Mouse (Mus musculus) layer of hippocampus, postnatal 25 days (tissue): Measurements from ENCODE around the gene Slc41a1. TPM values are rescaled to one million over a fixed set of nuclear protein-coding genes. Genes with fewer than 3 reads are reported as not detected.

ENCODE experiments used
- DNase-seq, 2 experiments: peaks; one replicate each; pipeline ENCODE4 v3.0.0; 2022; ENCODE audit warnings: mixed read lengths in 2 of 2, low spot score in 1 of 2; ENCODE audit errors: extremely low spot score in 1 of 2
- total RNA-seq, 2 experiments: library from RNA; stranded (reverse); gene quantifications; 2 replicates each; pipeline ENCODE4 v1.2.3; 2021

Slc41a1 gene
- total RNA-seq, 2 experiments from 2014 or later = 61.5 to 66.5 TPM

DNA sequence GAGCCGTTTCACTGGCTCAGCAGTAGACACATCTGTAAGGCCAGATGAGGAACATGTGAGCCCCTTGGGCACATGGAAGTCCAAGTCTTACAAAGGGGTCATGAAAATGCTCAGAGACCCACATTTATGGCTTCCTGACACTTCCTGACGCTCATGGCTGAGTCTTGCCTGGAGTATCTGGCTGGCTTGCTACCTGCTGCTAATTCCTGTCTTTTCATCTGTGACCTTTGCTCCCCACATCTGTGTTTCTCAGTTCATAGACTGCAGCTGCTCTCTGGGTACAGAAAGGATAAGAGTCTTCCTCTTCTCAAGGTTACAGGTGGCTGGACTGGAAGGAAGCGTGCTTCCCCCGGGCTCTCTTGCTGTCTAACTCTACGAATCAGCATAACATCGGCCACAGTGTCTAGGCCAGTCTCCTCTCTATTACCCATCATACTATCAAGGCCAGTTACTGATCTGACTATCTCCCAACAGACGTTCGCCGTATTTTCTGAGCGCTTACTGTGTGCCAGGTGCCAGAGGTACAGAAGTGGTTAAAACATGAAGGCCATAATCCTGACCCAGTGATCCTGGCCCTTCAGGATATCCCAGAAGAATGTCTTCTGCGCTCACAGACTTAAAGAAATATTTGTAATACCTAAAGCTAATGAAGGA is 2.6 kb upstream of the Slc41a1 start:
- no peak for DNase-seq

DNA sequence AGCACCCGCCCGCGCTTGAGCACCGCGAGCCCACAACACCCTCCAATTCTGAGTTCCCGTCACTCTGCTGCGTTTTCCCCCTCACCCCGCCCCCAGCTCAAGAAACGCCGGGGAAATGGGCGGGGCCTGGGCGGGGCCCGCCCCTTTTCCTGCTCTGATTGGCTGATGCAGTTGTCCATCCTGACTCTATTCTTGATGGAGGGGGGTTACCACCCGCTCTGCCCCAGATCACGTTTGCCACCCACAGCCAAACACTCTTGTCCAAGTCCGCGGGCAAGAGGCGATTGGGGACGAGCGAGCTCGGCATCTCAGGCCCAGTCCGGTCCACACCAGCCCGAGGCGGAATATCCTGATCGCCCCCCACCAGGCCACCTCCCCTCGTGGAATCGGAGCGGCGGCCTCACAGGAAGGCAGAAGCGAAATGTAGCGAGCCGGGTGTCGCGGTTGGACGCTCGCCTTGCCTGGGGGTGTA is 530 bp downstream of the Slc41a1 start:
- DNase-seq = peak; percentile 84 to 96

DNA sequence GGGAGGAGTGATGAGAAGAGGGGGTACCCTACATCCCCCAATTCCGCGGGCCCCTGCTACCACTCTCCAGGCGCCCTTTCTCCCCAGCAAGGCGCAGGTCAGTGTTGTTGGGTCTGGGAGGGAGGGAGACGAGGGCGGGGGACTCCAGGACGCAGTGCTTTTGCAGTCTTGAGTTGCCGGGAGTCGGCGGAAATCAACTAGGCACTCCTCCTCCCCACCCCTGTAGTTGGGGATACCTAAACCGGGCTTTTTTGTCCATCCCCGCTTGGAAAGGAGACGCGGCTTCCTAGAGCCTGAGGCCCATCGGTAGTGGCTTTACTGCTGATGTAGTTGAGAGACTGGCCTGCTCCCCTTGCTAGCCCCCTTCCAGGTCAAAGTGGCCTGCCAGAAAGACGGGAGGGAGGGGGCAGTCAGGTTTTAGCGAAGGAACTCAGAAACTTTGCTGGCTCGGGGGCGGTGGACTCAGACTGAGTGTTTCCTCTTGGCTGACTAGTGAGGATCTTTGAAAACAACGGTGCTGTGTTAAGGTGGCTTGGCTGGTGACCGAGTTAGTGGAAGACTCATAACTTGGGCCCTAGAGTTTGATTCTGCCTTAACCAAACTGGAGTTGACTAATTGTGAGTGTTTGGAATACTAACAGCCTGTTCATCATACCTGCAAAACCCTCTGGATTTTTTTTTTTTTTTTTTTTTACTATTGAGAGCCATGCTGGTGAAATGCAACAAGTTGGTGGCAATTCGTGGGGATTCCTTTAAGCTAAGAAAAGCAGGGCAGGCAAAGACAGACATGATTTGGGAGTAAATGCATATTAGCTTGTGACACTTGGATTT is 1.2 kb downstream of the Slc41a1 start:
- DNase-seq = no peak

DNA sequence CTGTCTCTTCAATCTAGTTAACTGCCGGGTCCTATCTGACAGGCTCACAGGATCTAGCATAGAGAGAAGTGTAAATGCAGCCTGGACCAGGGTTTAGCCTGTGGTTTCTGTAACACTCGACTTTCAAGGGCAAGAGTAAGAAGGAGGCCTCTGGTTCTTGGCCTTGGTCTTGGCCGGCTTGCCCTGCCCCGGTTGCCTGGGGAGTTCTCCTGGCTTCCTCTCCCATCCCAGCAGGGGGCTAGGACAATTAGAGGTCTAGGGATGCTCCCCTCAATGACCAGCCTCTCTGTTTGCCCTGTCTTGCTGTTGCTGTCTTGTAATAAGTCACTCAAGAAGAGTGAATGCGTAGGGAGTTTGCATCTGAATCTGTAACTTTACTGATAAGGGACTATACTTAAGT is 2.0 kb downstream of the Slc41a1 start:
- DNase-seq = no peak

DNA sequence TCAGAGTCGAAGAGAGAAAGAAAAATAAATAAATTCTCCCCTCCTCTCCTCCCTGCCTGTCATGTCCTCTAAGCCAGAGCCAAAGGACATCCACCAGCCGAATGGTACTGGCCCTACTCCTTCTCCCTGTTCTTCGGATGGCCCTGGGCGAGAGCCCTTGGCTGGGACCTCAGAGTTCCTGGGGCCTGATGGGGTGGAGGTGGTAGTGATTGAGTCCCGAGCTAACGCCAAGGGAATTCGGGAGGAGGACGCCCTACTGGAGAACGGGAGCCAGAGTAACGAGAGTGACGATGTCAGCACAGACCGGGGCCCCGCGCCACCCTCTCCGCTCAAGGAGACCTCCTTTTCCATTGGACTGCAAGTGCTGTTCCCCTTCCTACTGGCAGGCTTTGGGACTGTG is 3.3 kb downstream of the Slc41a1 start:
- no peak for DNase-seq

DNA sequence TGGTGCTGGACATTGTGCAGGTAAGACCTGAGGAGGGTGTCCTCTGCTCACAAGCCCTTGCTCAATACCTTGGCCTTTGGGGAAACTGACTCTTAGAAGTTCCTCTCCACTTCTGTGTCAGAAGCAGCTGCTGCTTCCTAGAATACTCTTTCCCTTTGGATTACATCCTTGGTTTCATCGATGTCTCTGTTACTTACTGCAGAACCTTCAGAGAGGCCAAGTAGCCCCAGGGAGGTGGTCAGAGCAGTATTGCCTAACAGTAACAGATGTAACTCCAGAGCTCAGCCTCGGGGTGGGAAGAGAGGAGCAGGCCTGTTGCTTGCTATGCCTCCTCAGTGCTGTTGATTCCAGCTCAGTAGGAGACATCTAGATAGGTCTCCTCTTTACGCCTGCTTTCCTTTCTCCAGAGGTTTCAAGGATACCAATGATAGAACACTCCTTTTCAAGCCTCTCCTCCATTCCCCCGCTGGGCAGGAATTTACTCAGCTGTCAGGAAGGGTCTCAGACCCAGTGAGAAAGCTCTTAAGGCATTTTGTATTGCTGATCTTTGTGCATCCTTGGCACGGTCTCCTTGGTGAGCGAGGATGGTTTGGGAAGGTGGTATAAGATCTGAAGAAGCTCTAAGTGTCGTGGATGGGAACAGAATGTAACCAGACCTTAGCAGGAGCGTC is 3.8 kb downstream of the Slc41a1 start:
- no peak for DNase-seq

DNA sequence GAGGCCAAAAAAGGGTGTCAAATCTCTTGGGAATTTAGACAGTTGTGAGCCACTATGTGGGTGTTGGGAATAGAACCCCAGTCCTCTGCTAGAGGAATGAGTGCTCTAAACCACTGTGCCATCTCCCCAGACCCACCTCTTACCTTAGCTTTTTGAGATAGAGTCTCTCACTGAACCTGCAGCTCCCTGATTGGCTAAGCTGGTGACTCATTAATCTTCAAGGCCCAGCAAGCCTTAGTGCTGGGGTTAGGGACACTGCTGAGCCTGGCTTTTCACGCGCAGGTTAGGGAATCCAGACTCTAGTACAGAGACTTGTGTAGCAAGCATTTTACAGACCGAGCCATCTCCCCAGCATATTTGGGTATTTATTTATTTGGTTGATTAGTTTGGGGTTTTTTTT is 9.7 kb downstream of the Slc41a1 start:
- no peak for DNase-seq

DNA sequence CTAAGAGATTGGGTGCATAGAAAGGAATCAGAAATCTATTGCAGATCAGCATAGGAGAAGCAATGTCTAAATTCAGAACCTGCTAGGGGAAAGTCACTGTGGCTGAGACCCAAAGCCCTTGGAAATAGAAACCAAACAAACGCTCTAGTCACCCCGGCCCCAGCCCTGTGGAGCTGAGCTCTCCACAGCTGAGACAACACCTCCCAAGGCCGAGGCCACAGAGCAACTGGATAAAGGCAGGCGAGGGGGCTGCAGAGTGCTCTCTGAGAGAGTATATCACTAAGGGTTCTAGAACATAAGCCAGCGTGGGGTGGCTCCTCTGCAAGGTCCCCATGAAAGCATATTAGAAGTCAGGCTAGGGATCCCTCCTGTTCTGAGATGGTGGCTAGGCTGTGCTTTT is 11.2 kb downstream of the Slc41a1 start:
- no peak for DNase-seq

DNA sequence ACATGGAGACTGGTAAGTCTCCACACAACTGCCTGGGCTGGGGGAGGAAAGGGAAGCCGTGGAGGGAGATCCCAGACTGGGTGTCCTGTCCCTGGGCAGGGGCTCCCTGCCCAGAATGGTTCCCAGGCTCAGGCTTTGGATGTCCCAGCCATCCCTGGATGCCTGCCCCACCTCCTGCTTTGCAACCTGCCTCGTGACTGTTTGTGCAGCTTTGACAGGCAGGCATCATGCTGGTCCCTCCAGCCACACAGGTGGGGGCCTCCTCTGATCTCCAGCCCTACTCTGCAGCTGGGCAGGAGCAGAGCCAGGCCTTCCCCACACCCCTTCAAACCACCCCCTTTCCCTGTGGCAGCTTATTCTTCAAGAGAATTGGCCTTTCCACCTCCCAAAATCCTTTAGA is 12.0 kb downstream of the Slc41a1 start:
- DNase-seq = no peak

DNA sequence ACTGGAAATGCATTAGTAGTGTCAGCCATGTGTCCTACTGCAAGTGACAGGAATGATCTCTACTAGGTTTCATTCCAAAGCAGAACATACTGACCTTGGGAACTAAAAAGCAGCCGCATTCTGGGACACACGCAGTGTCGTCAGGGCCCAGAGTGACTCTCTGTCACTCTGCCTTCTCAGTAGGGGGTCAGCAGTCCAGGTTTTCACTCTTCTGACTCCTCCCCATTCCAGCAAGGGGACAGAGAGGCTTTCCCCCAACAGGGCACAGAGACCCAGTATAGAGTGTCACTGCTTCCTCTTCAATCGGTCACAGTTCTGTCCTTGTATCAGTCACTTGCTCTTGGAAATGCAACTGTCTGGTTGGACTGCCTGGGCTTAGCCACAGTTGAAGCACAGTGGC is 14.9 kb downstream of the Slc41a1 start:
- DNase-seq = no peak

DNA sequence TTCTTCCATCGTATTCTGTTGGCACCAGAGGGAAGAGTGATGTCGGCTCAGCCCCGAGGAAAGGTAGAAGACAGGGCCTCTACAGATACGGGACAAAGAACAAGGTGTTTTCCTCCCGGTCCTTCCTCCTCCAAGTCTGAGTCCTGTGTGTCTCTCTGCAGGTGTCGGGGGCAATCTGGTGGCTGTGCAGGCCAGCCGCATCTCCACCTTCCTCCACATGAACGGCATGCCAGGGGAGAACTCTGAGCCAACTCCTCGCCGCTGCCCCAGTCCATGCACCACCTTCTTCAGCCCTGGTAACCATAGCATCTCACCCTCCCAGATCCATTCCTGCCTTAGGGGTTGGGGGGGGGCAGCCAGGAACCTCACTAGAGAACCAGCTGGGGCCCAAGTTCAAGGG is 16.5 kb downstream of the Slc41a1 start:
- no peak for DNase-seq

DNA sequence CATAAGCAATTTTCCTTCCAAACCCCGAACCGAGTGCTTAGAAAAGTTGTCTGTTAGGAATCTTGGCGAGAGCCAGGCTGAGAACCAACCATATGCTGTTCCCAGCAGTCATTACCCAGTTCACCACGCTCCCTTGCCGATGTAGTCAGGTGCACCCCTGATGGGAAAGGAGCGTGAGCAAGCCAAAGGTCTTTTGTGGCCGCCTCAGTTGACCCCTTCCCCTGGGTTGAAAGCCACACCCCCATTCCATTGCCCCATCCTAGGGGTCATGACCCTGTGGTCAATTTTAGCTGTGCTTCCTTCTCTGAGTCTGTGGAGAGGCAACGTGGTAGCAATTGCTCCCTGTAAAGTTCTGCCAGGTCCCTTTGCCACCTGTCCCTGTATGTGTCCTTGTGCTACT is 17.6 kb downstream of the Slc41a1 start:
- no peak for DNase-seq

DNA sequence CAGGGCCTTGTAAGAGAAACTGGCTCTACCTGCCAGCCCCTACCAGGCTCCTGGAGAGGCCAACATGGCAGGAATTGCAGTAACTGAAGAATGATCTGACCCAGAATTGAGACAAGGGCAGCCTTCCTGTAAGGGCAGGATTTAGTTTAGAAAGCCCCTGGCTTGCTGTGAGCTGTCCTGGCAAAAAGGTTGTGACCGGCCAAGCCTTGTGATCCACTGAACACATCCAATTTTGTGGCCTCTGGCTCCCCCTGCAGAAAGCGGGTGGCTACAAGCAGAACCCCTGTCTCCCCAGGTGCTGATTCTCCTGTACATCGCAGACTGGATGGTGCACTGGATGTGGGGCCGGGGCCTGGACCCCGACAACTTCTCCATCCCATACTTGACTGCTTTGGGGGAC is 19.0 kb downstream of the Slc41a1 start:
- DNase-seq = peak; percentile 51 to 69

DNA sequence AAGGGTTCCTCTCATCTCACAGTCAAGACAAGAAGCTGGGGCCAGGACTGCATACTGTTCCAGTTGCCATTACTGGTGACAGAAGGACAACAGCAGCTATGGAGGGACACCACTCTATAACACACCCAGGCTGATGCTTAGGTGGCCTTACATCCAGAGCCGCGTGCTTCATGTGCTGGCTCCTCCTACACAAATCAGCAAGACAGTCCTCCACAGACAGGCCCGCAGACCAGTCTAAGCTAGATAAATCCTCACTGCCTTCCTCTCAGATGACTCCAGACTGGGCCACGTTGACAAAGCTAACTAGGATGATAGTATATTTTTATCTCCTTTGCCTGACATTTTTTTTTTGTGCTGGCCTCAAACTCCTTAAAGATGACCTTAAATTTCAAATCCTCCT is 34.5 kb downstream of the Slc41a1 start:
- DNase-seq = no peak

DNA sequence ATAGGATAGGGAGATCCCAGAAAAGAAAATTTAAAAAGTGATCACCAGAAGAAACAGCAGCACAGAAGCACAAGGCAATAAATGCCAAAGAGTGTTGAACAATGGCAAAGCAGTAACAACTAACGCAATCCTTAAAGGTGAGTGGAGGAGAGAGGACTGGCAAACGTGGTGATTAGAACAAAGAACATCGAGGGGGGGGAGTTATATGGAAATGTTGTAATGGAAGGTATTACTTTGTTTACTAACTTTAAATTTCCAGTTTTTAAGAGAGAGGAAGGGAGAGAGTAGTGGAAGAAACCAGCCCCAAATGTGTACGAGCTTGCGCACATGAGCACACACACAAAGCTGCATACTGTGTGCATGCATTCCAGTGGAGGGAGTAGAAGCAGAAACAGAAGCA is 38.3 kb downstream of the Slc41a1 start:
- no peak for DNase-seq

DNA sequence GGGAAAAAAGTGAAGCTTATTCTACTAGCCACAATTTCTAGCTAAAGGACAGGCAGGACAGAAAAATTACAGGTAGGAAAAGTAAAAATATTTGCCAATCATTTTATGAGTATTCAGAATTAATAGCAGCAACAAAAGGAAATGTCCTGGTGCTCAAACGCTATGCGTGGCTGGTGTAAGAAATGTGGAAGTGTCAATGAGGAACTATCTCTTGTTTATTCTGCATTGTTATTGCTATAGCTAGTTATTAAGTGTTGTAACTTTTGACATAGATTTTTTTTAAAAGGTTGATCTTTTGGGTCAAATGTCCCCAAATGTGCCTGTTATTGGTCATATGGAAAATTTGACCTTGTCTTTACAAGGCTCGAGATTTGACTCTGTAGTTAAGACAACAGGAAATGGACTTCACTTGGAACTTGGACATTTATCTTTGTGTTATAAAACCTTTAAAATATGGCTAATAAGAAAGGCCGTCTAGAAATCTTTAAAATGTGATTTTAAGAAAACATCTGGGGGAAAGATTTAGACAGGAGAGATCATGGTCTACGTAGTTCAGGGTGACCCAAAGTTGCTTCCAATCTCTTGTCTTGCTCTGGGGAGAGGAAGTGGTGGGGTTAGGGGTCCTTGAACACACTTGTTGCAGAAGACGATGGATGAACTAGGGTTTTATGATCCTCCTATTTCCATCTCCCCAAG is 39.2 kb downstream of the Slc41a1 start:
- DNase-seq = no peak

DNA sequence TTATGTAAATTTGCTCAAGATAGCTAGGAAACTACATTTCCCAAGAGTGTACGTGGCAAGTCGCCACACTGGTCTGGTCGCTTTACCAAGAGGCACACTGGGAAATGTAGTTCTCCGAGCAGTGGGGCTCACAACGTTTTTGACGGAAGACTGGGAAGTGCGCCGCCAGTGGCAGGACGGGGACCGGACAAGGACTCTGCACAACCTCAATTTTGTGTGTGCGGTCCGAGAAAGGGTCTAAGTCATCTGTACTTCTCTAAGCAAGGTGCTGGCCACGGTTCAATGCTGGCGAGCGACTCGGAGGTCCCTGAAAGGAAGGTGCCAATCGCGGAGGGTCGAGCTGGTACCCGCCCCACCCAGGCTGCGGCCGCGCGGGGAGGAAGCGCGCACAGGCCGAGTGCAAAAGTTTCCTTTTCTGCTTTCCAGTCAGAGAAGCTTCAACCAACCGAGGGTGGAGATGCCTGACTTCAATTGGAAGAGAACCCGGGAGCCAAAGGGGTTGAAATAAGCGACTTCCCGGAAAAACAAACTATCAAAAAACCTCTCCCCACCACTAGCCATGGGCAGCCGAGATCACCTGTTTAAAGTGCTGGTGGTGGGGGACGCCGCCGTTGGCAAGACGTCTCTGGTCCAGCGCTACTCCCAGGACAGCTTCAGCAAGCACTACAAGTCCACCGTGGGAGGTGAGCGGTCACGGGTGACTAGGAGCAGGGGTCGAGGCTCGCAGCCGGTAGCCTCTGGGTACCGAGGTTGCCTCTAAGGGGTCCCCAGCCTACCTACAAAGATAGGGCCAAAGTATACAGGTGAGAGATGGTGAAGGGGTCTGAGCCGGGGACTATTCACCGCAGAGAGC is 40.0 kb downstream of the Slc41a1 start, which contains the start of gene Rab29:
Rab29 (plus strand) TSS at position 132 of the 853 bp plus-strand sequence.
- DNase-seq = peak; percentile 80 to 84

DNA sequence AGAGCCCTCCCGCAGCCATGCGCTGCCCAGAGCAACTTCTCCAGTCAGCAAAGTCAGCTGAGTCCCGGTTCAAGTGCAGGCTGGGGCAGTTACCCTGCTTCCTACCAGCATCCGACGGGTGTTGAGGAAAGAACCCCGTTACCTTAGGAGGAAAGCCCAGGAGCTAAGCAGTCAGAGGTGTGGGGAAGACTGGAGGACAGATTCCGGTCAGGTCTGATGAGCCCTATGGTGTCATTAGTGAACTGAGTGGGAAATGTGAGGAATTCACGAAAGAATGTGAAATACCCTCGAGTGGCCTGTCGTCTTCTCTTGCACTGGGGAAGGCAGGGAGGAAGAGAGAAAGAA is 40.6 kb downstream of the Slc41a1 start:
- no peak for DNase-seq

DNA sequence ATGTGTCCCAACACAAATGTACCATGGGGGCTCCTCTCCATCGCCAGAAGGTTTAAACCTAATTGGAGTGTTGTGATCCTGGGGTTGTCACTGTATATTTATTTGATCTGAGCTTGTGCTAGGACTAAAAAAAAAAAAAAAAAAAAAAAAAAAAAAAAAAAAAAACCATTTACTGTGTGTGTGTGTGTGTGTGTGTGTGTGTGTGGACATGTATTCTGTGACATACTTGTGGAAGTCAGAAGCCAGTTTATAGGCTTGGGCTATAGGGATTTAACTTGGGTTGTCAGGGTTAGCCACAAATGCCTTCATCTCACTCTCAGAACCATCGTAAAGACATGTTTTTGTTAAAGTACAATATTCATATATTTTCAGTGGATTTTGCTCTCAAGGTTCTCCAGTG is 42.3 kb downstream of the Slc41a1 start:
- DNase-seq = no peak

DNA sequence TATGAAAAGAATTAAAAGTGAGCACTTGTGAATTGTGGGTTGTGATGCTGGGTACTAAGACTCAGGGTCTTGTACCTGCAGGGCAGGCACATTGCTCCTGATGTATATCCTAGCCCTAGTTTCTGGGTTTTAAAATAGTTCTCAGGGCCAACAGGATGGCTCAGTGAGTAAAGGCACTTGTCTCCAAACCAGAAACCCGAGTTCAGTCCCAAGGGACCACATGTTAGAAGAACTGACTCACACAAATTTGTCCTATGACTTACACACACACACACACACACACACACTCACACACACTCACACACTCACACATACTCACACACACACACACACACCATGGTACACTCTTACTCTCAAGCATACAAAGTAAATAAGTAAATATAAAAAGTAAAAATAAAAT is 45.6 kb downstream of the Slc41a1 start:
- no peak for DNase-seq
